Mouse (Mus musculus) cerebellum, adult 11-12 months (tissue): ENCODE data around the gene Bicra.

Source experiments
- DNase-seq: peaks from one replicate; pipeline ENCODE4 v3.0.0; 2022

Bicra gene

DNA sequence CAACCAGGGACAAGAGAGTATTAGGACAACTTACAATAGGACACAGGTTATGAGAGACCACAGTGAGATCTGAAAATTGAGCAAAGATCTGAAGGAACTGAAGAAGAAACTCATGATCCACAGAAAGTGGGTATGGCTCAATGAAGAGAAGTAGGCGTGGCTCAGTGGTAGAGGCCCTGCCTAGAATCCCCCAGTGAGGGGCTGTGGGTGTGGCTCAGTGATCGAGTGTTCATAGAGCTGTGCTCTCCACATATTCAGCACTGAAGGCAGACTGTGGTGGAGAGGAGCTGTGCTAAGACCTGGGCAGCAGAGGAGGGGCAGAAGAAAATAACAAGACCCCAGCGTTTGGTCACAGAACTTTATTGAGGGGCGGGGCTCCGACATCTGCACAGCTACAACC is 110.2 kb downstream of the Bicra start:
- DNase-seq = no peak

DNA sequence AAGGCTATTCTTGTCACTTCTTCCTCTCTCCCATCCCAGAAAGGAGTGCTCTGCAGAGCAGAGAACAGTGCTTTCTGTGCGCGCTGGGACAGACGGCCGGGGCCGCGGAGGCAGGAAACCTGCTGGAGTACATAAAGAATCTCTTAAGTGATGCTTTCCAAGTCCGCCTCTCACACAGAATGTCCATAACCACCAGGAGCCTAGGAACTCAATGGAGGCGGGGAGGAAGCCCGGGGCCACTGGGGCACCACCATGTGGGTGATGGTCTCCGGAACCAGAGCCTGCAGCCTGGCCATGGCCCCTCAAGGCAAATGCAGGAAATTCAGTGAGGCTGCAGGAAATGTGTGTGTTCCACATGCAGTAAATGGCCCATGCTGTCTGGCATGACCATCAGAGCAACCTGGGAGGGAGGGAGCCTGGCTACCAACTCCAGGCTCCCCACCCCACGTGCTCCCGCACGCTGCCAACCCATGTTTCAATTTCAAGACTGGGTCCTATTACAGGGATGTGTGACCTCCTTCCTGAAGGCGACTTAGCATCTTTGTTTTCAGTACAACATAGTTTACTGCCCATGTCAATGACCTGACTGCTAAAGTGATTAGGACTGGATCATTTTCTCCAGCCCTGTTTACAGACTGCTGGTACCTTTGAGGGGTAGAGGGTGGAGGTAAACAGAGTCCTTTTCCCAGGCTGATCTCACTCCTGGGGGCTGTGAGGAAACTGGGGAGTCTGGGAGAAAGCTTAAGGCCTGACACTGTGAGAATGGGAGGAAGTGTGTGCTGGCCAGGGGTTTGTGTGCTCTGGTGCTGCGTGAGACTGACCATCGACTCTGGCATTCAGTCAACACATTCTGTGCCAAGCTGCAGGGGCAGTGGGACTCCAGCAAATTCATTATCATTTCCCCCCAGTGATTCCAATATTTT is 114.0 kb downstream of the Bicra start:
- DNase-seq = no peak

DNA sequence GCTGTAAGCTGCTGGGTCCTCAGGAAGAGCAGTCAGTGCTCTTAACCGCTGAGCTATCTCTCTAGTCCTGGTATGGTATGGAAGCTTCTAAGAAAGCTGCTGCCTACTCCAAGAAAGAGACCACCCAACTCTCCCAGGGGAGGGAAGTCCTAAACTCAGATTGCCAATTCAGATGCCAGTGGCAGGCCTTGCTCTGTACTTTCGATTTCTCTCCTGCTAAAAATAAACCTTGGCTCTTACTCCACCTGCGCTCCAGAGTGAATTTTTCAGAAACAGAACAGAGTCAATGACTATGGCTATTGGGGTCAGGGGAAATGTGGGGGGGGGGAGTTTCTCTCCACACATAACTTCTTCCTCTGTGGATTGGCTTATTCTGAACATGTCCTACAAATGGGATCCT is 116.1 kb downstream of the Bicra start:
- DNase-seq = no peak

DNA sequence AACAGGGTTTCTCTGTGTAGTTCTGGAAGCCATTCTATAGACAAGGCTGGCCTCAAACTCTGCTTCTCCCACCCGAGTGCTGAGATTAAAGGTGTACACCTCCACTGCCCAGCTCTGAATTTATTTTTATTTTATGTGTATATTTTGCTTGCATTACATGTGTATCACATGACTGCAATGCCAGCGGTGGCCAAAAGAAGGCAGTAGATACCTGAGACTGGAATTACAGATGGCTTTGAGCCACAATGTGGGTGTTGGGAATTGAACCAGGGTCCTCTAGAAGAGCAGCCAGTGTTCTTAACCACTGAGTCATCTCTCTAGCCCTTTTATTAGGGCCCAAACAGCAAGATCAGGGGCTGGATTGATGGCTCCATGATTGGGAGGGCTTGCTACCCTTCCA is 117.2 kb downstream of the Bicra start:
- no peak for DNase-seq

DNA sequence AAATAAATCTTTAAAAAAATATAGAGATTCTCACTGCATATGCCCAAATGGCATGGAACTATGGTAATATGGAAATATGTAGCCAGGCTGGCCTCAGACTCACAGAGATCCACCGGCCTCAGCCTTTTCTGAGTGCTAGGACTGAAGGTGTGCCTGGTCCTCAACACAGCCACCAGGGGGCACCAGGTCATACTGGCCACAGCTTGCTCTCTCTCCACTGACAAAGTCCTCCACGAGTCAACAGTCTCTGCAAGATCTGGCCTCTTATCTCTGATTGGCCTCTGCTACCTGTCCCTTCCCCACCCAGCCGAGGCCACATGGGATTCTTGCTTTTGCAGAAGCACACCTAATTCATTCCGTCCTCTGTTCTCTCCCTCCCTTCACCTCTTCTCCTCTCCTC is 117.8 kb downstream of the Bicra start:
- DNase-seq = no peak

DNA sequence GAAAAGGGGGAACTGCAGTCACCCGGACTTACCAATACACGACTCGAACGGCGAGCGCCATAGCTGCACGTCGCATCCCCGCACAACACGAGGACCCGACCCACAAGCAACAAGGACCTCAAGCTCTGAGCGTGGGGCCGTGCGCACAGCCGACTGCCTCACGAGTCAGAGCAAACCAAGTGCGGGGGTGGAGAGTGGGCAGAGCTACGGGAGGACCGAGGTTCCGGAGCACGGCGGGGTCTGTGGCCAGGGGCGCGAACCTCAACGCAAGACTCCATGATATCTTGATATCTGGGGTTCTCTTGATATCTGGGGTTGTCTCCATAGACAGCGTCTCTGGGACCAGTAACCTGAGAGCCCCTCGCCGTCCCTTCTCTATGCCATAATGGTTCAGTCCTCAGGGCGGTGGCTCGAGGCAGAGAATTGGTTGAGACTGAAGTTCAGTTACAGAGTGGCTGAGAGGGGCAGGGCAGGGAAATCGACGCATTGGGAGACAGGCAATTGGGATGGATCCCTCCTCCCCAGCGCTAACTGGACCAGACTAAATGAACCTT is 125.4 kb downstream of the Bicra start, which contains the start of gene Selenow:
Selenow (minus strand) TSS at position 183 of the 554 bp plus-strand sequence.
- peak; percentile 92 for DNase-seq

DNA sequence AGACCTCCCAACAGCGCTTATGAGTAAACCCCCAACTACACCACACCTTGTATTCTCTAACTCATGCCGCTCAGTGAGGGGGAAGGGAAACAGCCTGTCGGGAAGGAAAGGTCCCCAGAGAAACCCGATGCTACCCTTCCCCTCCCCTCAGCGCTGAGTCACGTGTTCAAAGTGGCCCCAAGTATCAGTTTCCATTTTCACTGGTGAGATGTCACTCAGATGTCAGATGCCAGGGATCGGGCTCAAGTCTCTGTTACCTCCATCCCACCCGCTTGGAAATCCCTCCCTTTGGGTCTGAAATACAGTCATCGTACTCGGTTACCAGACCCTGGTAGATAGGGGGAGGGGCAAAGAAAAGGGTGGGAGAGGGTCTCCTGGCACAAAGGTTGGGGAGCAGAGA is 125.9 kb downstream of the Bicra start:
- DNase-seq = no peak
